Mouse (Mus musculus): ENCODE data around the gene Usp42. TPM values are rescaled to one million over a fixed set of nuclear protein-coding genes. Genes with fewer than 3 reads are reported as not detected.
A peak's percentile ranks its signal among the peaks of the same experiment; 100 is the strongest.

Usp42 gene
- polyA plus RNA-seq, 1 experiment from 2014 or later, result 17.2 TPM

DNA sequence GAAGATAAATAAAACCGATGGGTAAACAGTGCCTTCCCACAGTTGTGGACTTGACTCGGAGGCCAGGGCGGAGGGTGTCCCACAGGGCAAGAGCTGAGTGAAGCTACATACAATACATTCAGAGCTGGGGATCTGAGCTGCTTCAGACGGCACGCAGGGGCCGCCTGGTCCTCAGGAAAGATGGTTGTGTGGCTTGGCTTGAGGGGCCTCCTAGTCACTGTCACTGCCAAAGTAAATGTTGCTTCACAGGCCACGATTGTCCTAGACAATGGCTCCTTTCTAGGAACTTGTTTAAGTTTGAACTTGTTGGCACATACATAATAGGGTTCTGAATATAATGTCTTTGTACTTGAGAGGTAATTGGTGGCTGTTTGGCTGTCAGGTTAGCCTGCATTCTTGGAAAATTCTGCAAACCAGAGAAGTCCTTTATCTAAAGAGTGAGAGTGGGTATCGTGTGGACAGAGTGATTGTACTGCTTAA, 47.1 kb downstream of the Usp42 start:
- Histone ChIP-seq H3K4me3 (replicated peaks) (no peak overlapping the region), H3K4me2 (no peak overlapping the region), H3K27ac (no peak overlapping the region), H3K27me3 (replicated peaks) (no peaks in the 10 kb centered on the region), H3K4me1 (0 out of 2 replicates have a peak, but pooled peaks cover under 1% of the 10 kb centered on the region), H3K9me3 (no peaks in the 10 kb centered on the region), H3K36me3 (peaks cover 14% of the 10 kb centered on the region), H3K9ac (no peak overlapping the region)
- no peak for ATAC-seq (ENCODE audit: insufficient read depth, low FRiP score, low read depth)
- 76% methylated on average over 8 of the region's 8 CpGs for WGBS

DNA sequence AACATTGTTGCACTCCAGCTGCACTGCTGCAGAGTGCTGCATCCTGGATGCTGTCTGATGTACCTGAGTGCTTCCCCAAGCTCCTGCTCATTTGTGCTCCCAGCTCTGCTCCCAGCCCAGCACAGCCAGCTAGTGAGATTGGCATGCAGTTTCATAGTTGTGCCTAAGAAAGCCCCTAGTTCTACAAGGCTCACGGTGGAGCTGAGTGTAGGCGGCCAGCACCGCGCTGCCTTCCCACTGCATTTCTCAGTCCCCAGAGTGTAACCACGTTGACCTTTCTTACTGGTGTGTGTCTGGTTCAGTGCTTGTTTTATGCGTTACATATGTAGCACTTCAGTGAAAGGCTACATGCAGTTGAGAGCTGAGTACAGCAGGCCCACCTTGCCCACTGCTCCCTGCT, 48.4 kb downstream of the Usp42 start:
- Histone ChIP-seq H3K4me2 (no peak overlapping the region), H3K27me3 (replicated peaks) (no peaks in the 10 kb centered on the region), H3K9me3 (no peaks in the 10 kb centered on the region), H3K4me3 (replicated peaks) (no peak overlapping the region), H3K27ac (no peak overlapping the region), H3K36me3 (peaks cover 12% of the 10 kb centered on the region), H3K9ac (no peak overlapping the region), H3K4me1 (peaks cover 12% of the 10 kb centered on the region; the same call in 1 of the 2 replicates)
- 61% methylated on average over 6 of the region's 6 CpGs for WGBS
- no peak for ATAC-seq (ENCODE audit: insufficient read depth, low FRiP score, low read depth)

DNA sequence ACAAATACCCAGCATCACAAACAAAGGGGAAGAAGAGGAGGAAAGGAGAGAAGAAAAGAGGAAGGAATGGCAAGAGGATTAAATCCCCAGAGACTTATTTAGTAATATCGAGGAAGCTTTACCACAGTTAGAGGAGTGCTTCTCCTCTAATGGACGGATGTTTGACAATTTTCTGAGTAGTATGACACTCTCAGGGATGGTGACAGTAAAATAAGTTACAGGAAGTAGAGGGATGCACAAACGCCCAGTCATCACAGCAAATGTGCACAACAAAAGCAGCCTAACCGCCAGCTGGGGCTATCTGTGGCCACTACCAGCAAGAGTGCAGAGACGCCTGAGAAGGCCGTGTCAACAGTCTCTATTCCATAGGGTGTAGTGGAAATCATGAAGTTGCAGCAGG, 52.4 kb downstream of the Usp42 start:
- no peak for ATAC-seq (ENCODE audit: insufficient read depth, low FRiP score, low read depth)
- Histone ChIP-seq H3K4me2 (no peak overlapping the region), H3K27ac (no peak overlapping the region), H3K9me3 (no peaks in the 10 kb centered on the region), H3K36me3 (no peaks in the 10 kb centered on the region), H3K27me3 (replicated peaks) (no peaks in the 10 kb centered on the region), H3K9ac (no peak overlapping the region), H3K4me3 (replicated peaks) (no peak overlapping the region), H3K4me1 (peaks cover 17% of the 10 kb centered on the region)
- 63% methylated on average over 6 of the region's 6 CpGs for whole genome bisulfite sequencing

DNA sequence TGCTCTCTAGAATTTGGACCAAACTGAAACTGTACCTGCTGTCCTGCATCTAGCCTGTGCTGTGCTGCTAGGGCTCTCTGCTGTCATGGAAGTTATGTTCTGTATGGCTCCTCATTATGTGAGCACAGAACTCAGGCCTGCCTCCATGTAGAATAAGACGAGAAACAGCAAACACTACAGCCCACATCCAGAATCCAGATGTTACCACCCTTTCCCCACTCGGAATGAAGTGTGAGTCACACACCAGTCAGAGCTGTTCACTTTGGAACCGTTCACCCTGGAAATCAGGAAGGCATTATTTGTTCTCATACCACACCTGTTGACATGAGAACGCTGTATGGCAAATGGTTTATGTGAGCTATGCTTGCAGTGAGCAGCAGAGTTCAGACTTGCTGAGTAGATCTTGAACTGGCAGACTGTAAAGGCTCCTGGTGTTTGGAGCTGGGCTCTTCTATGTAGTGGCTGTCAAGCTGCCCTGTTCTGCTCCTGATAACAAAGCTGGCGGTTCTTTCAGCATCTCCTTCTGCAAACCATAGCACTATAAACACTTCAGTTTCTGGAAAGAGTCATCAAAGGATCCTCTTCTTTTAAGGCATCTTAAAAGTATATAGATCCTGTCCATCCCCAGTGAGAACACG, 53.3 kb downstream of the Usp42 start:
- H3K27ac ChIP-seq, result peak overlapping the region; percentile 66
- ATAC-seq (ENCODE audit: insufficient read depth, low FRiP score, low read depth), result peak; percentile 68
- no peaks in the 10 kb centered on the region for H3K36me3 ChIP-seq
- no peaks in the 10 kb centered on the region for H3K9me3 ChIP-seq
- no peak overlapping the region for H3K4me3 ChIP-seq (replicated peaks)
- H3K9ac ChIP-seq, result no peak overlapping the region
- H3K4me2 ChIP-seq, result no peak overlapping the region
- H3K27me3 ChIP-seq (replicated peaks), result no peaks in the 10 kb centered on the region
- H3K4me1 ChIP-seq, result peaks cover 17% of the 10 kb centered on the region
- 35% methylated on average over 6 of the region's 6 CpGs for WGBS

DNA sequence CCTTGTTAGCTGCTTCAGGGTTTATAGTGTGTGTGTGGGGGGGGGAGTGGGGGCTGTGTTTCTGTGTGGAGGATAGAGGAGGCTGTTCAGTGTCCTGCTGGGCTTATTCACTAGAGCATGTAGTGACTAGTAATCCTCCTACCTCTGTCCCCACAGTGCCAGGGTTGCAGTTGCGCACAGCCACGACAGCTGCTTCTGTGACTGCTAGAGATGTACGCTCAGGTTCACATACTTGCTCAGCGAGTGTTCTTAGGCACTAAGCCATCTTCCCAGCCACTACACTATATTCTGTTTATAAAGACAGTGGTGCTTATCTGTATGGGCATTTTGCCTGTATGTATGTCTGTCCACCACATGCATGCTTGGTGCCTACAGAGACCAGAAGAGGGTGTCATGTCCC, 54.7 kb downstream of the Usp42 start:
- WGBS, result 67% methylated on average over 4 of the region's 4 CpGs

DNA sequence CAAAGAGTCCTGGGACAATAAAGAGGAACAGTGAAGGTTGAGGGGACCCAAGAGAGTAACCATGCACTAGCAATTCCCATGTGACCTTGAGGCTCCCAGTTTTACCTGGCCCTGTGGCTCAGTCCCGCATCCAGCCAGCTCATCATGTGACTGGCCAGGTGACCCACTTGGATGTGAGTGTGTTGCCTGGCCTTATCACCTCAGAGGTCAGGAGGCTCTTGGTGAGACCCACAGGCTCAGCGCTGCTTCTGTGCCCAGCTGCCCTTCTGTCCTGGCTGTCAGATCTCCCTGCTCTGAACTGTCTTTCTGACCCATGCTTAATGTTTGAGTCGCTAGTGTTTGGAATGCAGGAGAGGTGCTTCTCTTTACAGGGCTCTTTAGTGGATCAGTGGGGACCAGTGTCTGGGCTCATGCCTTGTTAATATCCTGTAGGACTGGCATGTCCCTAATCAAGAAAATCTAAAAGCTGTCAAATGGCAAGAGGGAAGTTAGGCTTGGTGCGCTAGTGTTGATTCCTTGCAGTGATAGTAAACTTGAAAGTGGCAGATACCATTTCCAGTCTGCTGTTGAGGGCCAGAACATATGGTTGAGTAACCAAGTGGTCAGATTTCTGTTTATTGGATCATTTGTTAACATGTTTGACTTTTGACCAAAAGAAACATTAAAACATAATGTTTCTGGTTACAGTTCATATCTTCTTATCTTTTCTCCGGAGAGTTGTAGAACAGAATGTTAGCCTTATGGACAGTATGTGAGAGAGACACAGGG, 55.7 kb downstream of the Usp42 start:
- H3K27me3 ChIP-seq (replicated peaks), result no peaks in the 10 kb centered on the region
- WGBS, result 52% methylated on average over 5 of the region's 5 CpGs
- H3K9me3 ChIP-seq, result no peaks in the 10 kb centered on the region
- peaks cover 17% of the 10 kb centered on the region for H3K4me1 ChIP-seq
- no peak overlapping the region for H3K9ac ChIP-seq
- no peak overlapping the region for H3K4me3 ChIP-seq (replicated peaks)
- H3K27ac ChIP-seq, result no peak overlapping the region
- H3K36me3 ChIP-seq, result no peaks in the 10 kb centered on the region
- ATAC-seq (ENCODE audit: insufficient read depth, low FRiP score, low read depth), result no peak
- no peak overlapping the region for H3K4me2 ChIP-seq

More for the DNA sequence above, 54.7 kb downstream of the Usp42 start:
- Histone ChIP-seq H3K9ac (no peak overlapping the region), H3K4me1 (peaks cover 17% of the 10 kb centered on the region), H3K27ac (no peak overlapping the region), H3K27me3 (replicated peaks) (no peaks in the 10 kb centered on the region), H3K4me2 (no peak overlapping the region), H3K4me3 (replicated peaks) (no peak overlapping the region), H3K36me3 (no peaks in the 10 kb centered on the region), H3K9me3 (no peaks in the 10 kb centered on the region)
- no peak for ATAC-seq (ENCODE audit: insufficient read depth, low FRiP score, low read depth)

DNA sequence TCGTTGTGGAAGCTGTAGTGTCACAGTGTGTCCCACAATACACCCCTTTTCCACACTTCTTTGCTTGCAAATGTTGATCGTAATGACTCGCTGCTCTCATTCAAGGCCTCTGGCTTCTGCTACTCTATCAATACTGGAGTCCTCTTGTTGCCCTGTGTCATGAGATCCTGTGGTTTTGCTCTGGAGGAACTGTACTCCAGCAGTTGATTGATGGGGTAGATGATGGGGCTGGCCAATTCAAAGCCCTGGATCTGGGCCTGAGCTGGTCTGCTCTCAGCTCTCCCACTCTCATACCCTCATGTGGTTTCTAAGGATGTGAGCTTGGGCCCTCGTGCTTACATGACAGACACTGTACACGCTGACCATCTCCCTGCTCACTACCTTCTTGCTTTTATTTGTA, 57.5 kb downstream of the Usp42 start:
- Histone ChIP-seq H3K27me3 (replicated peaks) (no peaks in the 10 kb centered on the region), H3K4me3 (replicated peaks) (no peak overlapping the region), H3K36me3 (no peaks in the 10 kb centered on the region), H3K9me3 (no peaks in the 10 kb centered on the region), H3K9ac (no peak overlapping the region), H3K27ac (no peak overlapping the region), H3K4me2 (no peak overlapping the region), H3K4me1 (peaks cover 13% of the 10 kb centered on the region)
- 68% methylated on average over 5 of the region's 5 CpGs for WGBS
- no peak for ATAC-seq (ENCODE audit: insufficient read depth, low FRiP score, low read depth)

DNA sequence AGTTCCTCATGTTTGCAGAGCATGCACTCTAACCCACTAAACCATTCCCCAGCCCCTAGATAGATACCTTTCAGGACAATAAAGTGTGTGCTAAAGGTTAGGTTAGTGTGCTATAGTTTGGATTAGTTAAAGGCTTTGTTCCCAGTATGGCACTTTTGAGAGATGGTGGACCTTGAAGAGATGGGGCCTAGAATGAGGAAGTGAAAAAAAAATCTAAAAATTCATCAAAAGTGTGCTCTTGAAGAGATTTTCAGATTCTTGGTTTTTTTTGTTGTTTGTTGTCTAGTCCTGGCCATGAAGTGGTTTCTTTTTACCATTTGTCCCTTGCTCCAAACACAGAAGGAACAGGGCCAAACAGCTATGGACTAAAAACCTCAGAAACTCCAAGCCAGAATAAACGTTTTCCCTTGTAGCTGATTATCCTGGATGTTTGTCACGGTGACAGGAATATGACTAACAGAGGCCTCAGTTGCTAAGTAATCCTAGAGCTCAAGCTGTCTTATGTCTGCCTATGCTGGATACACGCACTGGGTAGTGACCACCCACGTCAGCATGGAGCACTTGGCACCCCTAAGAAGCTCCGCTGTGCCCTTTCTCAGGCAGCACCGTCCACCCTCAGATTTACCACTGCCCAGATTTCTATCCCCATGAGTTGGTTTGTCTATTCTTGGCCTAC, 61.2 kb downstream of the Usp42 start:
- no peak overlapping the region for H3K4me2 ChIP-seq
- H3K4me1 ChIP-seq, result peaks cover 6% of the 10 kb centered on the region; the same call in 1 of the 2 replicates
- no peak overlapping the region for H3K27ac ChIP-seq
- ATAC-seq (ENCODE audit: insufficient read depth, low FRiP score, low read depth), result no peak
- 64% methylated on average over 6 of the region's 6 CpGs for WGBS
- H3K9me3 ChIP-seq, result no peaks in the 10 kb centered on the region
- H3K4me3 ChIP-seq (replicated peaks), result no peak overlapping the region
- H3K9ac ChIP-seq, result no peak overlapping the region
- no peaks in the 10 kb centered on the region for H3K36me3 ChIP-seq
- no peaks in the 10 kb centered on the region for H3K27me3 ChIP-seq (replicated peaks)

DNA sequence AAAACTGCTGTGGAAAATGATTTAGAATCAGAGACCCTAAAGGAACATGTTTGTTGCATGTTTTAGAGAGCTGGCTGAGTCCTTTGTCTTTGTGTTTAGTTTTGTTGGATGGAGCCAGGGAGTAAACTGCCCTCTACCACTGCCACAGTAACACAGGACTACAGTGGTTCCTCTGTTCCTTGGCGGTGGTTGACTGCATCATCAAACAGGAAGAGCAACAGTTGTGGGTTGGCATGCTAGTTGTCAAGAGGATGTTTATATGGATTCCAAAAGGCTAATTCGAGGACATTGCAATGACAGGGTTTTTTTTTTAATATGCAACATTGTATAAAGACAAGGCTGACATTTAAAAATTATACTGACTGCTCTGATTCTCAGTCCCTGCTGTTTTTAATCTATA, 62.2 kb downstream of the Usp42 start:
- Histone ChIP-seq H3K9me3 (no peaks in the 10 kb centered on the region), H3K27ac (no peak overlapping the region), H3K36me3 (no peaks in the 10 kb centered on the region), H3K4me3 (replicated peaks) (no peak overlapping the region), H3K27me3 (replicated peaks) (no peaks in the 10 kb centered on the region), H3K4me1 (peaks cover 6% of the 10 kb centered on the region; the same call in 1 of the 2 replicates), H3K4me2 (no peak overlapping the region), H3K9ac (no peak overlapping the region)
- no peak for ATAC-seq (ENCODE audit: insufficient read depth, low FRiP score, low read depth)
- WGBS, result 45% methylated on average over 2 of the region's 2 CpGs

DNA sequence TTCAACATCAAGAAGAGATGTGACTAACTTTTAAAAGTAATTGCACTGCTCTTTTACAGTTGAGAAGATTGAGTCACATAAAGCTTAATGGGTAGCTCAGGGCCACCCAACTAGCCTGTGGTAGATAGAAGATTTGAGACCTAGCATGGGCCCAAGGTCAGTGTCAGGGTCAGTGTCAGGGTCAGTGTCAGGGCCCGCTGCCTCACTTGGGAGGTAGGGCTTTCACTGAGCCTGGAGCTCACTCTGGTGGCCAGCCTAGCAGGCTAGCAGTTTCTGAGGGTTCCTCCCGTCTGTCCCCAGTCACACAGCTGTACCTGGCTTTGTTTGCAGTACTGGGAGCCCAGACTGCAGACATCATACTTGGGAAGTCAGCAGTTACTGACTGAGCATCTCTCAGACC, 62.7 kb downstream of the Usp42 start:
- Histone ChIP-seq H3K4me3 (replicated peaks) (no peak overlapping the region), H3K9ac (no peak overlapping the region), H3K4me1 (peaks cover 6% of the 10 kb centered on the region; the same call in 1 of the 2 replicates), H3K27me3 (replicated peaks) (no peaks in the 10 kb centered on the region), H3K27ac (no peak overlapping the region), H3K36me3 (no peaks in the 10 kb centered on the region), H3K4me2 (no peak overlapping the region), H3K9me3 (no peaks in the 10 kb centered on the region)
- WGBS, result 37% methylated on average over 2 of the region's 2 CpGs
- ATAC-seq (ENCODE audit: insufficient read depth, low FRiP score, low read depth), result 0 out of 2 replicates have a peak, but pooled peaks have one; percentile 15

DNA sequence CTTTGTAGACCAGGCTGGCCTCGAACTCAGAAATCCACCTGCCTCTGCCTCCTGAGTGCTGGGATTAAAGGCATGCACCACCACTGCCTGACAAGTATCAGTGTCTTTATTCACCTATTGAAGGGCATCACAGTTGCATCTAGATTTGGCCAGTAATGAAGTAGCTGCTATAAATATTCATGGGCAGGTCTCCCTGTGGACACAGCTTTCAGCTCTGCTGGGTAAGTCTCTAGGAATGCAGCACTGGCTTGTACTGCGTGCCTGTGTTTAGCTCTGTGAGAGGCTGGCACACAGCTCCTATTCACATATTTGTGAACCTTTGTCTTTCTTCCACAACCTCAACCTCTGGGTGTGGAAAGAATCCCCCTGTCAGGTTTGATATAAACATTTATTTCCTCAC, 63.2 kb downstream of the Usp42 start:
- Histone ChIP-seq H3K4me3 (replicated peaks) (no peak overlapping the region), H3K9ac (no peak overlapping the region)
- 54% methylated on average over 2 of the region's 2 CpGs for WGBS

DNA sequence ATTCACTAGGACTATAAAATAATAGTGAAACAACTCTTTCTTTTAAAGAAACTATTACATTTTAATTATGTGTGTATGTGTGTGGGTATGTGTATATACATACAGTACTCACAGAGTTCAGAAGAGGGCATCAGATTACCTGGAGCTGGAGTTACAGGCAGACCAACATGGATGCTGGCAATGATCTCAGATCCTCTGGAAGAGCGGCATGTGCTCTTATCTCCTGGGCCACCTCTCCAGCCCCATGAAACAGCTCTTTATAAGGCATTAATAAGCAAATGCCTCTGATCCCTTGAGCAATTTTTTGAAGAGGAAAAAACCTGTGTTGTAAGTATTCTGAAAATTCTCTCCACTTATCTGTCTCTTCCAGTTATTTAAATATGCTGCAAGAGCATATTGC, 66.1 kb downstream of the Usp42 start:
- Histone ChIP-seq H3K9me3 (no peaks in the 10 kb centered on the region), H3K4me2 (no peak overlapping the region), H3K27me3 (replicated peaks) (no peaks in the 10 kb centered on the region), H3K4me3 (replicated peaks) (no peak overlapping the region), H3K27ac (no peak overlapping the region), H3K9ac (no peak overlapping the region), H3K36me3 (no peaks in the 10 kb centered on the region), H3K4me1 (0 out of 2 replicates have a peak, but pooled peaks cover 6% of the 10 kb centered on the region)
- no peak for ATAC-seq (ENCODE audit: insufficient read depth, low FRiP score, low read depth)
- 74% methylated on average over 1 of the region's 1 CpGs for WGBS

More for the DNA sequence above, 63.2 kb downstream of the Usp42 start:
- H3K9me3 ChIP-seq, result no peaks in the 10 kb centered on the region
- H3K4me1 ChIP-seq, result 0 out of 2 replicates have a peak, but pooled peaks cover 6% of the 10 kb centered on the region
- no peak overlapping the region for H3K4me2 ChIP-seq
- no peaks in the 10 kb centered on the region for H3K27me3 ChIP-seq (replicated peaks)
- ATAC-seq (ENCODE audit: insufficient read depth, low FRiP score, low read depth), result no peak
- H3K27ac ChIP-seq, result no peak overlapping the region
- H3K36me3 ChIP-seq, result no peaks in the 10 kb centered on the region

Data from stomach, embryonic 15.5 days (tissue).